Mouse (Mus musculus): ENCODE data around the gene Cadm1. TPM values are rescaled to one million over a fixed set of nuclear protein-coding genes. Genes with fewer than 3 reads are reported as not detected.

Cadm1 gene
- polyA plus RNA-seq, 2 experiments = 3.4 to 6.4 TPM

- H3K9ac ChIP-seq (replicated peaks) = no peak overlapping the region
- no peaks in the 10 kb centered on the region for H3K4me1 ChIP-seq (replicated peaks; ENCODE audit: control insufficient read depth in 2 of 2, insufficient read depth in 2 of 2, low read length in 1 of 2)
- H3K36me3 ChIP-seq (replicated peaks; ENCODE audit: control insufficient read depth, insufficient read depth, low read depth) = no peaks in the 10 kb centered on the region
- DNase-seq (ENCODE audit: low read depth in 3 of 3, low spot score in 3 of 3) (no peak), ATAC-seq (ENCODE audit: insufficient read depth) (no peak)
- TF ChIP-seq EP300 (IDR thresholded peaks at IDR 0.05; ENCODE audit: low read depth) = no peak
- no peak for TF ChIP-seq CTCF (IDR thresholded peaks at IDR 0.05; ENCODE audit: low read depth)
- H3K9me3 ChIP-seq (ENCODE audit: control insufficient read depth, low read length) = no peaks in the 10 kb centered on the region
- H3K4me2 ChIP-seq (ENCODE audit: low read depth) = no peak overlapping the region
- no peaks in the 10 kb centered on the region for H3K27me3 ChIP-seq (ENCODE audit: control insufficient read depth, insufficient read depth, low read length)
- no peak overlapping the region for H3K27ac ChIP-seq
- 70% methylated on average over 5 of the region's 5 CpGs for WGBS (ENCODE audit: insufficient replicate concordance)
- no peak overlapping the region for H3K4me3 ChIP-seq (ENCODE audit: insufficient read depth in 1 of 2, low read depth in 2 of 2, low read length in 2 of 2)
Observed at GRCm38 (mm10) chr9:47762913-47763312, 232.9 kb downstream of the Cadm1 start.

DNA sequence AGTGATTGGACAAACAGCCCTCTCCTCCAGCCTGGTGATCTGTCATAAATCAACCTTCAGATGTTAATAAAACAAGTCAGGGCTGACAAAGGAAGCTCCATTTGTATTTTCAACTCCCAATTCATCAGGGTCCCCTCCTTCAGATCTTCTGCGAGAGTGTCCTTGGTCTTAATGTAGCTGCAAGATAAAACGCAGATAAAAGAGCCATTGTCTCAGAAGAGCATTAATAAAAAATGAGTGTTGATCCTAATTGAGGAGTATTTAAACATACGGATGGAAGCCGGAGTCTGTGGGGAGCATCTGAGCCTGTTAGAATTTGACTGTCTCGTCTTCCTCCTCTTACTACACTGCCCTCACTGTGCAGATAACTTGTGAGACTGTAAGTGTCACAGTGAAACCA, 234.9 kb downstream of the Cadm1 start:
- no peaks in the 10 kb centered on the region for H3K9me3 ChIP-seq (ENCODE audit: control insufficient read depth, low read length)
- no peak overlapping the region for H3K27ac ChIP-seq
- no peak for DNase-seq (ENCODE audit: low read depth in 3 of 3, low spot score in 3 of 3)
- TF ChIP-seq CTCF (IDR thresholded peaks at IDR 0.05; ENCODE audit: low read depth) = no peak
- no peak for TF ChIP-seq EP300 (IDR thresholded peaks at IDR 0.05; ENCODE audit: low read depth)
- no peaks in the 10 kb centered on the region for H3K36me3 ChIP-seq (replicated peaks; ENCODE audit: control insufficient read depth, insufficient read depth, low read depth)
- H3K4me2 ChIP-seq (ENCODE audit: low read depth) = no peak overlapping the region
- 62% methylated on average over 5 of the region's 5 CpGs for WGBS (ENCODE audit: insufficient replicate concordance)
- no peak for ATAC-seq (ENCODE audit: insufficient read depth)
- H3K9ac ChIP-seq (replicated peaks) = no peak overlapping the region
- no peaks in the 10 kb centered on the region for H3K27me3 ChIP-seq (ENCODE audit: control insufficient read depth, insufficient read depth, low read length)
- H3K4me1 ChIP-seq (replicated peaks; ENCODE audit: control insufficient read depth in 2 of 2, insufficient read depth in 2 of 2, low read length in 1 of 2) = no peaks in the 10 kb centered on the region
- no peak overlapping the region for H3K4me3 ChIP-seq (ENCODE audit: insufficient read depth in 1 of 2, low read depth in 2 of 2, low read length in 2 of 2)

DNA sequence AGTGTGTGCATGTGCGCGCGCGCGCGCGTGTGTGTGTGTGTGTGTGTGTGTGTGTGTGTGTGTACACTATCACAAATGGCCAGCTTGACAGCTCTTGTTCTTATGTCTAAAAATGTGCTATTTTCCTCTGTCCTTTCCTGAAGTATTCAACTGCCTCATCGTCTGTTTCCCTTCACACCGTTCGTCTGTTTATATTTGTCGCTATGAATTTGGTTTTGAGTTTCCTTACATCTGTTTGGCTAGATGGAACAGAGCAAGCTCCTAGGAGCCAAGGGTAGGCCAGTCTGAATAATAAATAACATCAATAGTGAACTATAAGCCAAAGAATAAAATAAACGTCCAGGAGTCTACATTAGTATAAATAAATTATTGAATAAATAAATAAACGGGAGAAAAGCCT, 235.3 kb downstream of the Cadm1 start:
- TF ChIP-seq EP300 (IDR thresholded peaks at IDR 0.05; ENCODE audit: low read depth) (no peak), CTCF (IDR thresholded peaks at IDR 0.05; ENCODE audit: low read depth) (no peak)
- H3K4me2 ChIP-seq (ENCODE audit: low read depth) = no peak overlapping the region
- WGBS (ENCODE audit: insufficient replicate concordance) = 70% methylated on average over 13 of the region's 13 CpGs

GRCm38 (mm10) chr9:47766342-47766741, 236.4 kb downstream of the Cadm1 start:
- no peak for DNase-seq (ENCODE audit: low read depth in 3 of 3, low spot score in 3 of 3)
- no peak overlapping the region for H3K9ac ChIP-seq (replicated peaks)
- H3K27me3 ChIP-seq (ENCODE audit: control insufficient read depth, insufficient read depth, low read length) = no peaks in the 10 kb centered on the region
- no peaks in the 10 kb centered on the region for H3K36me3 ChIP-seq (replicated peaks; ENCODE audit: control insufficient read depth, insufficient read depth, low read depth)
- H3K27ac ChIP-seq = no peak overlapping the region
- H3K9me3 ChIP-seq (ENCODE audit: control insufficient read depth, low read length) = no peaks in the 10 kb centered on the region
- H3K4me2 ChIP-seq (ENCODE audit: low read depth) = no peak overlapping the region
- ATAC-seq (ENCODE audit: insufficient read depth) = no peak
- WGBS (ENCODE audit: insufficient replicate concordance) = 65% methylated on average over 10 of the region's 10 CpGs
- H3K4me1 ChIP-seq (replicated peaks; ENCODE audit: control insufficient read depth in 2 of 2, insufficient read depth in 2 of 2, low read length in 1 of 2) = no peaks in the 10 kb centered on the region
- no peak for TF ChIP-seq CTCF (IDR thresholded peaks at IDR 0.05; ENCODE audit: low read depth)
- TF ChIP-seq EP300 (IDR thresholded peaks at IDR 0.05; ENCODE audit: low read depth) = no peak
- no peak overlapping the region for H3K4me3 ChIP-seq (ENCODE audit: insufficient read depth in 1 of 2, low read depth in 2 of 2, low read length in 2 of 2)

More for the DNA sequence above, 235.3 kb downstream of the Cadm1 start:
- Histone ChIP-seq H3K36me3 (replicated peaks; ENCODE audit: control insufficient read depth, insufficient read depth, low read depth) (no peaks in the 10 kb centered on the region), H3K9ac (replicated peaks) (no peak overlapping the region), H3K27ac (no peak overlapping the region), H3K27me3 (ENCODE audit: control insufficient read depth, insufficient read depth, low read length) (no peaks in the 10 kb centered on the region), H3K9me3 (ENCODE audit: control insufficient read depth, low read length) (no peaks in the 10 kb centered on the region), H3K4me3 (ENCODE audit: insufficient read depth in 1 of 2, low read depth in 2 of 2, low read length in 2 of 2) (no peak overlapping the region), H3K4me1 (replicated peaks; ENCODE audit: control insufficient read depth in 2 of 2, insufficient read depth in 2 of 2, low read length in 1 of 2) (no peaks in the 10 kb centered on the region)
- DNase-seq (ENCODE audit: low read depth in 3 of 3, low spot score in 3 of 3) = no peak
- ATAC-seq (ENCODE audit: insufficient read depth) = no peak

DNA sequence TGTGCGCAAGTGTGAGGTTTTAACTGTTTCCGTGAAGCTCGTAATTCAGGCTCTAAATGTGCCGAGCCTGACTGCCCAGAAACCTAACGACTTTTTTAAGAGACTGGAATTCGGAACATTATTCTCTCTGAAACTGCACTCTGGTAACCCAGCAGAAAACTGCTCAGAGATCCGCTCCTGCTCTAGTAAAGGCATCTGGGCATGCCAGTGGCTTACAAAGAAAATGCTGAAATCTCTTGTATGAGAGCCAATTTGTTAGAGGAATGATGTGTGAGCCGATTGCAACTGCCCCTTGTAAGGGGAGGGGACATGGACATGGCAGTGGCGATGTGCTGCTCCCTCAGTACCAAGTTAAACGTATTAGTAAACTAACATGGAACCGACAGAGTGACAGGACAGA, 240.9 kb downstream of the Cadm1 start:
- Histone ChIP-seq H3K4me3 (ENCODE audit: insufficient read depth in 1 of 2, low read depth in 2 of 2, low read length in 2 of 2) (no peak overlapping the region), H3K27ac (no peak overlapping the region), H3K27me3 (ENCODE audit: control insufficient read depth, insufficient read depth, low read length) (no peaks in the 10 kb centered on the region), H3K9me3 (ENCODE audit: control insufficient read depth, low read length) (no peaks in the 10 kb centered on the region), H3K36me3 (replicated peaks; ENCODE audit: control insufficient read depth, insufficient read depth, low read depth) (no peaks in the 10 kb centered on the region), H3K4me1 (replicated peaks; ENCODE audit: control insufficient read depth in 2 of 2, insufficient read depth in 2 of 2, low read length in 1 of 2) (peaks cover 0 to 2% of the 10 kb centered on the region in 2 experiments; a peak in 2 of 4 replicates), H3K9ac (replicated peaks) (no peak overlapping the region), H3K4me2 (ENCODE audit: low read depth) (no peak overlapping the region)
- no peak for ATAC-seq (ENCODE audit: insufficient read depth)
- DNase-seq (ENCODE audit: low read depth in 3 of 3, low spot score in 3 of 3) = no peak
- 57% methylated on average over 11 of the region's 11 CpGs for WGBS (ENCODE audit: insufficient replicate concordance)
- no peak for TF ChIP-seq EP300 (IDR thresholded peaks at IDR 0.05; ENCODE audit: low read depth)
- no peak for TF ChIP-seq CTCF (IDR thresholded peaks at IDR 0.05; ENCODE audit: low read depth)
